Mouse (Mus musculus): ENCODE results near the gene S100a6.

The S100a6 gene

DNA sequence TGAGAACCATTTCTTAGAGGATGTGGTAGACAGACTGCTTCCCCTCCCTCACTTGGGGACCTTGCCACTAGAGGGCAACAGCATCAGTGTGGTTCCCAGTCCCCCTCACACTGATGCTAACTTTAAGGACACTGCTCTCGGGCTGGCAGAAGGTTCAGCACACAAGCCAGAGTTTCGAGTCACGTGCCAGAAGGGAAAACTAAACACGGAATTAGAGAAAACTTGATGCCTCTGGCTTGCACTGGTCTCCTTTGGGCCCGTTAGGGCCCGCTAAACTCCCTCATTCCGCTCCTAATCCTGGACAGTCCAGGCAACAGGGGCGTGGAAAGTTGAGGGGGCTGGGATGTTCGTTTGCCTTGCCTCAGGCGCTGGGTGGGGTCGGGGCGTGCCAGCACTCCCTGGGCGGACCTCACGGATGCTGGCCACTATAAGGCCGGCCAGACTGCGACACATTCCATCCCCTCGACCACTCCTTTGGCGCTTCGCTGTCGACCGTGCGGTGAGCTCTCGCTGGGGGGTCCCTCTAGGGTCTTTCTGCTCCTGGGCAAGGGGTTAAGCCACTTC lies at the start of gene S100a6:
TSS of gene S100a6 (plus strand) at position 155 of the 564 bp plus-strand sequence.
- no peak for DNase-seq

DNA sequence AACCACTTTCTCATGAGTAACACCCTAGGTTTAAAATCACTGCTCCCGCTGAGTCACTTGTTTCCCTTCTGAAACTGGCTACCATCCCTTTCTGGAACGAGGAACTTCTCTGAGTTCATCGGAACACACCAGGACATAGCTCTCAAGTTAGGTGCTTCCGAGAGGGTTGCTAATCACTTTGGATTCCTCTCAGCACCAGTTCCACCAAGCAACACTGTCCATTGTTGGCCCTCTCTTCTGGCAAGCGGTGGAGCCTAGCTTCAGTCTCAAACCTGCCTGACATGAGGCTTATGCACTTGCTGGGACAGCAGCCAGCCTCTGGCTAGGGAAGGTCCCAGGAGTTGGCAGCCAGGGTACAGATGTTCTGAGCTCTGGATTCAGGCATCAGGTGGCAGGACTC lies 38.0 kb upstream of the S100a6 start:
- no peak for DNase-seq

DNA sequence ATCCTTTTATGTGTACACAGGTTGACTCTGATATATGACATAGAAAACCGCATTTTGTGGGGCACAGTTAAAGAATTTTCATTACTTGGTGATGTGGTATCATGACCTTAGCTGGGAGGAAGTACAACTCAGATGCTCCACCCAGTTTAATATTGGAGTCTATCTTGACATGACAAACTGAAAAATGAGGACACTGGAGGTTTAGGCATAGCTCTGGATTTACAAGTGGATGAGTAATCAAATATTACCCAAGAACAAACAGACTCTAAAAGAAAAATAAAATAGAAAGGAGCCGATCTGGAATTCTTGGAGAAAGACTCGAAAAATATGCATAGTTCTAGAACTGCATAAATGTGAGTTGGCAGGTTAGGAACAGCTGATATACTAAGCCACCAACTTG lies 37.4 kb upstream of the S100a6 start:
- DNase-seq: no peak

DNA sequence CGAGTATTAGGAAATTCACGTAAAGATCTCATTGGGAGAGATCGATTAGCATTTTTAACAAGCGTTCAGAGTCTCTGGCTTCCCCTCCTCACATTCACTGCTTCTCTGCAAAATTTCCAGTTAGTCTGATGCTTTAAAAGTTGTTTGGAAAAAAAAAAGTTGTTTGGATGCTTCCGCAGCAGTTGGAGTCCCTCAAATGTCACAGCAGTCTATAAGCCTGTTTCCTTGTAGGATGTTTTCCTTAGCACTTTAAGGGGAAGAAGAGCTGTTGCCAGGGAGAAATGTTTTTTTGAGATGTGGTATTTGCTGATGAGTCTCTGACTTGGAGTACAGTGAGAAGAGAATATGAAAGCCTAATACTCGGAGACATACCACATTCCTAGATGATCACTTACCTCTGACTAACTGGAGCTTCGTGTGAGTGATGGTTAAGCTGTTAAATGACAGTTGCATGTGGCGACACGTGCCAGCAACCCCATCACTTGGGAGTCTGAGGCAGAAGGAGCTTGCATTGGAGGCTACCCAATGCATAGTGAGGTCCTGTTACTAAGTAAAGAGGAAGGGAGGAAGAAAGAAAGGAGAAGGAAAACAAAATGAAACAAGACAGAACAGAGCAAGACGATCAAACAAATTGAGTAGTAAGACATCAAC lies 36.2 kb upstream of the S100a6 start:
- no peak for DNase-seq

DNA sequence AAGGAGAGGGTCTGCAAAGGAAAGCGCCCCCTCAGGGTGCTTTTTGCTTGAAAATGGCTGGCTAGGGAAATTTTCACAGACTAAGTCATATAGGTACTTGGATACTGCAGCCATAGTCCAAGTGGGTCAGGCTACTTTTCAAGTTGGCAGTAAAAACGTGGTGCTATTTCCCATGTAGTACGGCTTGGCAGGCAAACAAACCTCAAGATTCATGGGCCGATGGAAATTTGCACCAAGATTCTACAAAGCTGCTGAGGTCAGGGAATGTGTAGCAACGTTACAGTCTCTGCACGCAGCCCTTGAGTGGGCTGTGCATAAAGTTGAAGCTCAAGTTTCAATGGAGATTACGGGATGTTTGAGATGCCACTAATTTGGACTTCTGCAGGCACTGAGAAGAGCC lies 33.2 kb upstream of the S100a6 start:
- no peak for DNase-seq

DNA sequence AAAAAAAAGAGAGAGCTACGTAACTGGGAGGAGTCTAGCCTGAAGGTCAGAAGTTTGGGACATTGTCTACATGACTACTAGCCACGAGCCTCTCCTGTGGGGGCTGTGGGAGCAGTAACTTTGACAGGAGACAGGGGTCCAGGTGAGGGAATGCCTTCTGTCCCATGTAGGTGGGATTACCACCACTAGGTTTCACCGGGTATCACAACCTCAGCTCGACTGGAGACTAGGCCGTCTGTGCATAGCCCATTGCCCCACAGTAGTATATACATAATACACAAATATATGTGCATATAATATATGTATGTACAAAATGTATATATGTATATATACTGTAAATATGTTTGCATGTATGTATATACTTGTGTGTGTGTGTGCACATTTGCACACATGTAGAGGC lies 31.5 kb upstream of the S100a6 start:
- no peak for DNase-seq

DNA sequence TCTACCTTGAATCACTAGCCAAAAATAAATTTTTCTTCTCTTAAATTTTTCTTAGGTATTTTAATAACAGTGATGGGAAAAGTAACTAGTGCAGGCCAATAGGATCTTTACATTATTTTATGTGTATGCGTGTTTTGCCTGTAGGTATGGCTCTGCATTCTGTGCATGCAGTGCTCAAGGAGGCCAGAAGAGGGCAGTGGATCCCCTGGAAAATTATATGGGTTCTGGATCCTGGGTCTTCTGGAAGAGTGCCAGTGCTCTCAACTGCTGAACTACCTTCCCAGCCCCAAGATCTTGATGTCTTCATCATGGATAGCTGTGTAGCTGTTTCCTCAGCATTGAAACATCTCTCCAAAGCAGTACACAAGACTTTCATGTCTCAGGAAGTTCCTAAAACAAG lies 30.5 kb upstream of the S100a6 start:
- no peak for DNase-seq

DNA sequence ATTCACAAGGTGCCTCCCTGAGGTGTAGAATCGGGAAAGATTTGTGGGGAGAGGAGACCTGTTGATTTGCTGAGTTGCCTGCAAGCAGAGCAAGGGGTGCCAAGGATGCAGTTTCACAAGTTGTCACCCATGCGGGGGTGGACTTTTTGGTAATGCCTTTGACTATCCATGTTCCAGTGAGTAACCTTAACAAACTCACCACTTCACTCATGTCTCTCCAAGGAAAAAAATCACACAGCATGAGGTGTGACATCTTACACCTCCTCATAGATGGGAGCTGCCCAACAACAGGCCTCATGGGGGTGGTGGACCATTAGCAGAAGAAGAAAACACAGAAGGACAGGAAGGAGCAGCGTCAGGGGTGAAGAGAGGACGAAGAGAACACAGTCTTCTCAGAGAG lies 30.1 kb upstream of the S100a6 start:
- DNase-seq: no peak

DNA sequence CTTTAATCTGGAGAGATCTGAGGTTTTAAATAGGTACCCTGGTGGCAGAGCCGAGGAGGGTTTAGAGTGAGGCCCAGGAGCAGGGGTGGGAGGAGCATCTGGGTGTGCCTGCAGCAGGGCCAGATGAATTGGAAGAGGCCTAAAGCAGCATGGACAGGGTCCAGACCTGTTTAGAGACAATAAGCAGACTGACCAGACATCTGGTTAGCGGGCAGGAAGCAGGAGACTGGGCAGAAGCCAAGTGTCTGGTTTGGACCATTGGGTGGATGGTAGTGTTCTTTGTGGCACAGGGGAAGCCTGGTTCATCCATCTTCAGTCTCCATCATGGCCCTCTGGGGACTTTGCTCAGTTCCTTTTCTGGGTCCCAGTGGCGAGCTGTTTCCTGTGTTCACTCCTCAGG lies 28.8 kb upstream of the S100a6 start:
- DNase-seq: no peak

DNA sequence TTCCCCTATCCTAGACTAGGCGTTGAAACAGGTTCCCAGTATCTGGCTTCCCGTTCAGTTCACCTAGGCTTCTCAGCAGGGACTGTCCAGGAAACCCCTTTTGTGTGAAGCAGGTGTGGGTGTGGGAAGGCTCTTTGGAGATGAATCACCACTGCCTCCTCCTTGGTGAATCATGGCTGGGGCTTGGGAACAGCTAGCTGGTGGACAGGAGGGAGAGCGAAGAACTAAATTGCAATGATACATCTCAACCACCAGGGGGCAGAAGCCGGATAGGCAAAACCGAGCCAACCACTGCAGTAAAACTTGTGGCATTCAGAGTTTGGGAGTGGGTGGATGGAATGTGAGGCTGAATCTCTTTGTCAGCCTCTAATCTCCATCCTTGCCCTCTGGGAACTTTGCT lies 27.1 kb upstream of the S100a6 start:
- DNase-seq: peak; percentile 75

DNA sequence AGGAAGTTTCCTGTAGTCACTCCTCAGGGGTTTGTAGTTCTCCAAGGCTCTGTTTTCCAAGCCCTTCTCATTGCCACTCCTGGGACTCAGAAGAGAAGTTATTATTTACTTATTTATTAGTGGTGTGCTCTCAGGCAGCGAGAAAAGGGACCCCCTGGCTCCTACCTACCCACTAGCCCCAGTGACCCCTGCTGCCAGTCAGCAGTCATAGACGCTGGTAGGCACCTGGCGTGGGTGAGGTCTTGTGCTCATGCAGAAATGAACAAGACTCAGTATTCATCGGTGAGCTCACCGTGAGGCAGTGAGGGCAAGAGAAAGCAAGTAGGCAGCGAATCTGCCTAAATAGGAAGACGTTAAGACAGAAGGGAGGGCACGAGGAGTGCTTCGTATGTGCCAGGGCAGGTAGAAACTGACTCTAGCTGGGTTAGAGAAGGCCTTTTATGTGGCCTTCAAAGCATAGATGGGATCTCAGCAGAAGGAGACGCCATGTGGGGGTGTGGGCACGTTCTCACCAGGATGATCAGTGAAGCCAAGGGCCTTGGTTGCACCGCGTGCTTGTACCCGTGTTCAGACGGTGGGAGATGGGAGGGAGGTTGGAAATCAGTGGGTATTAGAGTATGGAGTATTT lies 26.6 kb upstream of the S100a6 start:
- no peak for DNase-seq

DNA sequence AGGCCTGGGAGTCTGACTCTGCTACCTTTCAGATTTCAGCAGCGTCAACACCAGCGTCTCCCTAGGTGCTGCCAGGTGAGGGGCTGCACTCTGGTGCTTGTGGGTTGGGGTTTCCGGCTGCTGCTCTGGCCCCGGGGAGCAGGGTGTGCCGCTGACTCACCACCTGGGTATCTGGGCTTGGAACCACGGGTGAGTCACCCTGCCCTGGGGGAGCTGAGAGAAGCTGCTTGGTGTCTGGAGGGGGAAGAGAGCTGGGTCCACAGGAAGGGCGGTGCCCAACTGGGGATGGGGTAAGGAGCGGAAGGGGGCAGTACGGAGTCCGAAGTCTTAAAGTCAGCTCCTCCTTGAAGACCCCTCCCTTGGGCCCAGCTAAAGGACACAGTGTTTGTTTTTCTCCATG lies 25.8 kb upstream of the S100a6 start:
- no peak for DNase-seq

DNA sequence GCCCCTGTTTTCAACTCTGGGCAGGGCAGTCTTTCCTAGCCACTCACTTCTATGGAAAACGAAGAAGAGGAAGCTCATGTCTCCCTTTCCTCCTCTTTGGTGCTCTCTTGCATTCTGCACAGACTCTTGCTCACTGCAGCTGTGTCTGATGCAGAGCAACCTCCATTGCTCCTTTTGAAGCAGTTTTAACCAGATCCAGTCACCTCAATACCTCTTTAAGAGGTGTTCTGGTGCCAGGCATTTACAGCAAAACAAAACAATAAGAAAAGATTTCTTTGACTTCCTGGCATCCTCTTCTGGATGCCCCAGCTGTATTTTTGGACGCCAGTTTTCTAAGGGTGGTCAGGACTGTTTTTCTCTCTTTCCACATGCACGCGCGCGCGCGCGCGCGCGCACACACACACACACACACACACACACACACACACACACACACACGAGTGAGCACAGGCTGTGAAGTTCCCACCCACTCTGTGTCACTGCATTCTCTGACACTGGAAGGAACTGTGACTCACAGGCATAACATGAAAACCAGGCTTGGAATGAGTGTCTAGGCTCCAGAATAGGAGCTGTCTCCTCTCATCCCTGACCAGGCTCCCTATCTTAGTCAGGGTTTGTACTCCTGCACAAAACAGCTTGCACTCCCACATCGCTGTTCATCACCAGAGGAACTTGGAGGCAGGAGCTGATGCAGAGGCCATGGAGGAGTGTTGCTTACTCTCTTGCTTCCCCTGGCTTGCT lies 25.2 kb upstream of the S100a6 start:
- DNase-seq: no peak

DNA sequence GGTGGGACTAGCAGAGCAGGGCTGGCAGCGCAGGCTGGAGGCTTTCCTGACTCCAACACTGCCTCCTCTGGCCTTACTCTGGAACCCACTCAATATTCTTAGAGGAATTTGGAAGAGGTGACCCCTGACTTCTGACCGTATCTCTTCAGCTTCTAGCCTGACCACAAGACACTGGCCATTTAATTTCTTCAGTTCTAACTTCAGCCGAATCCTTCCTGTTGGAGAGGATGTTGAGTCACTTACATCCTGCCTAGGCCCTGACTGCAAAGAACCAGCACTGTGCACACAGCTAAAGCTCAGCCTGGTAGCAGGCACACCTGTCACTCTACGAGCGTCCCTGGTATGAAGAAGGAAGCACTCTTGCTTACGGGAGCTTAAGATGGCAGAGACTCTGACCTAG lies 23.3 kb upstream of the S100a6 start:
- no peak for DNase-seq

DNA sequence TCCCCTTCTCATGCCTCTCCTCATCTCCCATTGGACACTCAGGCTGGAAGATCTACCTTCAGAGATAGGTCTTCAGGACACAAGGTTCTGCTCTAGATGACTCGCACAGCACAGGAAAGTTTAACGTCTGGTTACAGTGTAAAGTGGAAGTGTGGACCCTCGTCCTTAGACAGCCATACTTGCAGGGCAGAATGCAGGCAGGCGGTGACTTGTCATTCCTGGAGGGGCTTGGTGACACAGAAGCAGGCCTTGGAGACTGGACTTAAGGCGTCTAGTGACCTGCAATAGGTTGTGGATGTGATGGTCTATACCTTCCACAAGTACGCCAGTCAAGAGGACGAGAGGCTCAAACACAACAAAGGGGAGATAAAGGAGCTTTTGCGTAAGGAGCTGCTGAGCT lies 22.7 kb upstream of the S100a6 start, which contains the start of gene S100a2:
TSS of gene S100a2 (plus strand) at position 301 of the 400 bp plus-strand sequence.
- DNase-seq: no peak

DNA sequence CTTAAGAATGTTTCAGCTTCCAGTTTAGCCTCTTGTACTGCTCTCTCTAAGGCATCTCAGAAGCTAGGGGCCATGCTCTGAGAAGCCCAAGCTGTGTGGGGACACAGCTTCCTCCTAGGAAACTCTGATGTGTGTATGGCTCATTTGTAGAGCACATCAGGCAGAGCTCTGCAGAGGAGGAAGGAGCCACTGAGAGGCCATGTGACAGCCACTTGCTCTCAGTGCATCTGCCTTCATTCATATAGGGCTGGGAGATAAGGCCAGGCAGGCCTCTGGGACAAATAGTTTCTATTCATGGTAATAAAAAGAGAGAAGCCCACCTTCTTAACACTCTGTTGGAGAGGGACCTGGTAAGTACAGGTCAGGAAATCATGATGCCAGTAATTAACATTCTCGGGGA lies 18.2 kb upstream of the S100a6 start:
- no peak for DNase-seq

DNA sequence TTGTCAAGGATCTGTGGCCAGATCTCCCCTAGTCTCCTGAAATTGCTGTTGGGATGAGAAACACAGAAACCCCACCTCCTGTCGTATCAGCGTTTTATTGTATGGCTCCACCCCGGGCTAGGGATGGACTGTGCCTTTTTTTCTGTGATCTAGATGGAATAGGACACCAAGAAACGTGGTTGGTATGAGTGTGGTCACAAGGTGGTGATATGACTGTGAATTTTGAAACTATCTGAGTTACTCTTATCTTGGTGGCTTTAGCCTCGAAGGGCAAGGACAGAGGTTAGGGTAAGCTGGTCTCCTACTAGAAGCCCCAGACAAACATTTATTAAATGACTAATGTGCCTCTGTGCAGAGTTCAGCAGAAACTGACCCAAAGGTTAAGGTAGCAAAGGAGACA lies 17.1 kb upstream of the S100a6 start:
- DNase-seq: no peak

DNA sequence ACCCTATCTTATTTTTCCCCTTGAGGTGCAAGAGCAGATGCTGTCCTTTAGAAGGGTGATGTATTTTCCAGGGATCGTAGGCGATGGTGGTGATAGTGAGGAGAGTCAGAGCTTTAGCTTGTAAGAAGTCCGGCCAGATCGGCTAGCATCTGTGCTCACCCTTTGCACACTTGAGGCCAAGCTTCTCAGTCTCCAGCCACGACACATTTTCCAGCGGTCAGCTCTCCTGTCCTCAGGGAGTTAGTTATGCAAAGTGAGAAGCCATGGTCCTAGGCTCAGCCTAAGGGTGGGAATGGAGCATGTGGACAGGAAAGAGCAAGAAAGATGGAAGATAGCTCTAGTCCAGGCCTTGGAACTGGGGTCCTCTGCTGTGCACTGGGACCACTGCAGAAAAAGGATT lies 15.9 kb upstream of the S100a6 start:
- DNase-seq: no peak

DNA sequence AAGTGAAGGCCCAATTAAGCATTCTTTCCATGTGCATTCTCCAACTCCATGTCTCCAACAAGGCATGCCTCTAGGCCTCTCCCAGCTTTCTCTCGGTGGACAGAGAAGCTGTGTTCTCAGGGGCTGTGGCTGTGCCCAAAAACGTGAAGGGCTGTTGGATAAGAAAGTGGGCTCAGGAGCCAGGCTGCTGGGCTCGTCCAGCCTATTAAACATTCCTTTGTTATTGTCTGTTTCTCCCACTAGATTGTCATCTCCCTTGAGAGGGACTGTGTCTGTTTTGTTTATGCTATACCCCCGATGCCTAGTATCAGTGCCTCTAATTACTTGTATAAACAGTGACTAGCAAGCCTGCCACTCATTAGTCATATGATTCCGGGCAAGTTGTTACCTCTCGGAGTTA lies 14.9 kb upstream of the S100a6 start:
- DNase-seq: no peak

DNA sequence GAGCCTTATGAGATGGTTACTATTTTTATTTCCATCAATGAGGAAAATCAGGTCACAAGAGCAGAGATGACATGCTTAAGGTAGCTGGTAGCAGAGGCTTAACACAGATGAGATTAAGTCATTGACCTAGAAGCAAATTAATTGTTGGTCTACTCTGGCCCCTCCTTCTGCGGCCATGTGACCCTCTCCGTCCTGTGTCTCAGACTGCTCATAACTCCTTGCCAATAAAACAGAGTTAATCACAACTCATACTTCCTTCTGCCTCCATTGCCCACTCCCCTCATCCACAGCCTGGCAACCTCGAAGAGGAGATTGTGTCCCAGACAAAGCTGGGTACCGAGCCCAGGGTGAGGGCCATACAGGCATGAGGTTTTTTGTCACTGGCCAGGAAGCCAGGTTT lies 14.5 kb upstream of the S100a6 start:
- DNase-seq: no peak

DNA sequence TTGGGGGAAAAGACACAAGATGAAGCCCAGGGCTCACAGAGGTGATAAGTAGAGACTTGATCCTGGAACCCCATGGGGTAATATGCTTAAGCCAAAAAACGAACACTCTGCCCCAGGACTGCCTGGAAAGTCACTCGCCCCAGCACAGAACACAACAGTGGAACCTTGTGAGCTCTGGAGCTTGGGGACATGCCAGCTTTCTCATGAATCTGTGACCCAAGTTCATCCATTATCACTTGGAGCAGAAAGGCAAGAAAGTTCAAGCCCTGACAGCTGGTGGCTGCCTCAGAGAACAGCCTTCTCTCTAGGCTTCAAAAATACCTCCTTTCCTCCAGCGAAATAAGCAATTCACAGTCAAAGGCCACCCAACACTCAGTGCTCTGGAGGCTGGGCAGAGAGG lies 13.3 kb upstream of the S100a6 start:
- DNase-seq: no peak

DNA sequence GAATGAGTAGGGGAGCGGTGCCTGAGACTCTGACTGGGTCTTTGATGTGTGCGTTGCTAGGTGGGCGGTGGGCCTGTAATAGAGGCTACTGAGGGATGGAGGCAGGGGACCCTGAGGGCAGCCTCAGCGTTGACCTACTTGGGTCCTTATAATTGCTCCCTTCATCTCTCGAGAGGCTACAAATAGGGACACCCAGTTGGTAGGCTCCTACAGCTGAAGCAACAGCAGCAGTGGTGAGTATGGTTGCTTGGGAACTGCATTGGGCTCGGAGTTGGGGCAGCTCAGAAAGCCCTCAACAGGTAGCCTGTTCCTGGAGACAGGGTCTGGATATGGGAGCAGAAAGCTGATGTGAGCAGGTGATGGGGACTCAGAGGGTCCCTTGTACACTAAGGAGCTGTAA lies 12.6 kb upstream of the S100a6 start:
- no peak for DNase-seq

DNA sequence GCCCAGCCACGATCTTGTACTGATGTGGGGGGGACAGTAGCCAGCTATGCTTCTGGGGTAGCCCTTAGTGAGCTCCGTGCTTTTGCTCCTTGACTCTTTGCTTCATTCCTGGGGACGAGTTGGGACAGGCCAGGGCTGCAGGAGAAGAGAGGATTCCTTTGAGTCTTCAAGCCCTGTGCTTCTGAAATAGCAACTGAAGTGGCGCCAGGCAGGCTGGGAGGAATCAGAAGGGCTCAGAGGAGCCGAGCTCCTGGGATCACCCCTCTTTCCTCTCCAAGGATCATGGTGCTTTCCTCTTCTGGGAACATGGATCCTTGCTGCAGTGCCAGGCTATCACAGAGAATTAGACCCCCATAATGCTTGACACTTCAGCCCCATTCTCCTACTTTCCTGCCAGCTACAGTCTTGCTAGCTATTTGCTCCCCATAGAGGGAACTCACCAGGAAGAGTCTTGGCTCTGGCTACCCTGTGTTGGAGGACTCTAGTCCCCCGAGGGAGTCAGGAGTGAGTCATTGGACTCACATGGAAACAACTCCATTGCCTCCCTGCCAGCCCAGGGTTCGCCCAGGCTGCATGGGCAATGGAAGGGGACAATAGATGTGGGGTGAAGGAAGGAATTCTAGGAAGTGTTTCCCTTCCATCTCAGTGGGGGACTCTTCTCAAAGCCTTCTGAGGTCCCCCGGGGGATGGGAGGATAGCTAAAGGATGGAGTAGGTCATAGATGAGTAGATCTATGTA lies 12.1 kb upstream of the S100a6 start:
- DNase-seq: no peak
